Mouse (Mus musculus): Measurements from ENCODE around the gene Tgfb3.

DNA sequence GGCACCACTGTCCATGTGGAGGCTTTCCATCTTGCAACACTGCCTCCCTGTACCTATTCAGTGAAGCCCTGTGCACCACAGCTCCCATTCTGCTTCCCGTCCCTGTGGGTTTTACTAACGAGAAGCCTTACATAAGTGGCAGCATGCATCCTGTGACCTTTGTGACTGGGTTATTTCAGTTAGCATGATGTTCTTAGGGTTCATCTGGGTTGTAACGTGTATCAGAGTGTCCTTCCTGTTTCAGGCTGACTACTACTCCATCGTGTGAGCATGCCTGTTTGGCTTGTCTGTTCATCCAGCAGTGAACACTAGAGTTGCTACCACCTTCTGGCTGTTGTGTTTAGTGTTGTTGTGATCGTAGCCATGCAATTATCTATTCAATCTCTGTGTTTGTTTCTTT is 32.7 kb downstream of the Tgfb3 start:
- no peak for TF ChIP-seq USF1 (IDR thresholded peaks at IDR 0.05; ENCODE audit: low read depth, low read length)
- no peak for TF ChIP-seq CTCF (IDR thresholded peaks at IDR 0.05 in 2 of 3, conservative IDR thresholded peaks at IDR 0.05 in 1 of 3; ENCODE audit: control insufficient read depth in 1 of 3, insufficient read depth in 1 of 3, low read depth in 2 of 3, low read length in 3 of 3, poor library complexity in 1 of 3, severe bottlenecking in 1 of 3)

All from MEL (cell line).